In the genomic region with DNA sequence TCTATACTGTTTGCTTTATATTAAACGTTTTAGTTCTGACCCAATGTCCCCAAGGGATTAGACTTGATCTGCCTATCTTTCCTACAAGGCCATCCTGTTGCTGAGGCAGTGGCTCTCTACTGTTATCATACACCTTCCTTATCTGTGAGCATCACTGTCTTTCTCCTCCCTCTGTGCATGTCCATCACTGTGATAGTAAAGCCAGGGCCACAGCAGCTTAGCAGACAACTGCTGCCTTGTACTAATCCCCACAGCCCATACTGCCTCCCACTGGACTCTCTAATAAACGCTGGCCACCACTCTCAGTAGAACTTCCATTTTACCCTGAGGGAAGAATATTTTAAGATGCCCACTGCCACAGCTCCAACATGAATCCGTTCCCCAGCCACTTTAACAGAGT, we compare ENCODE assay signal across 9 mouse cellular contexts.
DNase-seq lines count a peak whose midpoint lies in the region; ATAC-seq and TF ChIP-seq lines count a peak whose summit lies in the region.
"Had no signal": no experiment of that assay in that cellular context is flagged by ENCODE, and none has a peak within 500 bp of the region (broad histone marks: within the 10 kb centered on the region; RNA-seq: fewer than 3 reads in every experiment).

No protein-coding gene starts in this region.

- peaks cover 3% of the 10 kb centered on the region; the same call in 1 of the 2 replicates for H3K4me1 ChIP-seq in kidney, adult 2 months (ENCODE audit: control insufficient read depth, insufficient read depth, low read length)
- H3K4me1 ChIP-seq in hindbrain, embryonic 14.5 days (replicated peaks; ENCODE audit: control insufficient read depth, insufficient read depth, low read length), result 0 out of 2 replicates have a peak, but pooled peaks cover 6% of the 10 kb centered on the region
- H3K4me1 ChIP-seq in neural tube, embryonic 14.5 days (ENCODE audit: control insufficient read depth, insufficient read depth, low read length), result peaks cover 5% of the 10 kb centered on the region; the same call in 1 of the 2 replicates

- peak; percentile 15 for DNase-seq in kidney, adult 2 months
- DNase-seq in kidney, postnatal 25 days, result no peak
- peak; percentile 63 to 70 for DNase-seq in cerebellum, adult 18-20 months
- DNase-seq in hindbrain, embryonic 14.5 days (ENCODE audit: low spot score), result no peak
- no peak for DNase-seq in c-Kit-positive CD71-positive TER-119-positive erythroid progenitor cells, embryonic 14.5 days (ENCODE audit: low spot score)
- no peak for DNase-seq in gastrocnemius, postnatal 10 days
- DNase-seq in thymus, postnatal 0 days (ENCODE audit: low spot score), result no peak

- H3K4me2 ChIP-seq in hindbrain, embryonic 14.5 days (replicated peaks), result no peak overlapping the region
- H3K4me2 ChIP-seq in neural tube, embryonic 14.5 days (ENCODE audit: low read depth, low read length), result no peak overlapping the region

- H3K4me3 ChIP-seq in kidney, adult 2 months (ENCODE audit: insufficient read depth, low read depth, low read length), result no peak overlapping the region
- no peak overlapping the region for H3K4me3 ChIP-seq in hindbrain, embryonic 14.5 days (replicated peaks; ENCODE audit: low read length)
- H3K4me3 ChIP-seq in neural tube, embryonic 14.5 days (ENCODE audit: low read depth, low read length), result no peak overlapping the region
- H3K4me3 ChIP-seq: myocyte had no signal

- peak; percentile 40 for TF ChIP-seq CTCF in kidney, adult 2 months (conservative IDR thresholded peaks at IDR 0.05; ENCODE audit: insufficient read depth, insufficient read length, low read depth, low read length)

- no peak overlapping the region for H3K27ac ChIP-seq in kidney, adult 2 months (ENCODE audit: insufficient read depth, low read depth, low read length)
- H3K27ac ChIP-seq in hindbrain, embryonic 14.5 days, result no peak overlapping the region
- no peak overlapping the region for H3K27ac ChIP-seq in neural tube, embryonic 14.5 days (ENCODE audit: low read depth, low read length)

- H3K36me3 ChIP-seq in kidney, adult 2 months (ENCODE audit: control insufficient read depth, insufficient read depth, low read length), result no peaks in the 10 kb centered on the region
- H3K36me3 ChIP-seq in hindbrain, embryonic 14.5 days (replicated peaks; ENCODE audit: control insufficient read depth, insufficient read depth), result 0 out of 2 replicates have a peak, but pooled peaks cover 3% of the 10 kb centered on the region
- H3K36me3 ChIP-seq in neural tube, embryonic 14.5 days (ENCODE audit: control insufficient read depth, insufficient read depth, low read length), result no peaks in the 10 kb centered on the region

- ATAC-seq in hindbrain, embryonic 14.5 days (ENCODE audit: low FRiP score), result peak; percentile 47
- ATAC-seq in neural tube, embryonic 14.5 days (ENCODE audit: low read depth), result peak; percentile 59; the same call in 1 of the 2 replicates

- H3K9me3 ChIP-seq in hindbrain, embryonic 14.5 days (ENCODE audit: control insufficient read depth, low read length), result no peaks in the 10 kb centered on the region
- H3K9me3 ChIP-seq in neural tube, embryonic 14.5 days (ENCODE audit: control insufficient read depth, low read length), result no peaks in the 10 kb centered on the region

- no peaks in the 10 kb centered on the region for H3K27me3 ChIP-seq in kidney, adult 2 months (replicated peaks; ENCODE audit: control insufficient read depth, insufficient read depth, low read length)
- H3K27me3 ChIP-seq in hindbrain, embryonic 14.5 days (ENCODE audit: control insufficient read depth, insufficient read depth, low read length), result no peaks in the 10 kb centered on the region
- no peaks in the 10 kb centered on the region for H3K27me3 ChIP-seq in neural tube, embryonic 14.5 days (ENCODE audit: control insufficient read depth, insufficient read depth, low read length)

- no peak for TF ChIP-seq POLR2A in kidney, adult 2 months (IDR thresholded peaks at IDR 0.05; ENCODE audit: low read depth, low read length)

- WGBS in kidney, adult 2 months, result 63% methylated on average over 3 of the region's 3 CpGs
- WGBS in hindbrain, embryonic 14.5 days, result 44% methylated on average over 3 of the region's 3 CpGs
- WGBS in neural tube, embryonic 14.5 days, result 50% methylated on average over 3 of the region's 3 CpGs

- H3K9ac ChIP-seq in hindbrain, embryonic 14.5 days, result no peak overlapping the region
- H3K9ac ChIP-seq in neural tube, embryonic 14.5 days (replicated peaks; ENCODE audit: low read depth, low read length), result no peak overlapping the region

Comparison
In these comparisons a context has a peak if more than half of its experiments do, and no peak if none do; other contexts are left out.
1. DNase-seq: peak in kidney, adult 2 months (single experiment) and cerebellum, adult 18-20 months (2 of 2); none in kidney, postnatal 25 days (0 of 2), hindbrain, embryonic 14.5 days (single experiment), c-Kit-positive CD71-positive TER-119-positive erythroid progenitor cells, embryonic 14.5 days (single experiment), gastrocnemius, postnatal 10 days (single experiment) and thymus, postnatal 0 days (single experiment).